Mouse (Mus musculus) cerebellum, adult 11 months (tissue): ENCODE data around the gene Pecr.
A peak's percentile ranks its signal among the peaks of the same experiment; 100 is the strongest.

Experiments
- DNase-seq: peaks from one replicate; pipeline ENCODE4 v3.0.0; 2022

The Pecr gene

GRCm38 (mm10) chr1:72283992-72284485 is at the start of gene Pecr, which contains the start of gene Tmem169:
Pecr (minus strand) TSS chr1:72284314.
Tmem169 (plus strand) TSS chr1:72284369.
- DNase-seq, result peak; percentile 94

GRCm38 (mm10) chr1:72326162-72326821 is 42.2 kb upstream of the Pecr start:
- DNase-seq, result no peak

- no peak for DNase-seq
These were observed 39.1 kb upstream of the Pecr start for GRCm38 (mm10) chr1:72323248-72323647.

- no peak for DNase-seq
These were observed 36.6 kb upstream of the Pecr start for GRCm38 (mm10) chr1:72320759-72321158.

GRCm38 (mm10) chr1:72316901-72317300 is 32.8 kb upstream of the Pecr start:
- no peak for DNase-seq

DNA sequence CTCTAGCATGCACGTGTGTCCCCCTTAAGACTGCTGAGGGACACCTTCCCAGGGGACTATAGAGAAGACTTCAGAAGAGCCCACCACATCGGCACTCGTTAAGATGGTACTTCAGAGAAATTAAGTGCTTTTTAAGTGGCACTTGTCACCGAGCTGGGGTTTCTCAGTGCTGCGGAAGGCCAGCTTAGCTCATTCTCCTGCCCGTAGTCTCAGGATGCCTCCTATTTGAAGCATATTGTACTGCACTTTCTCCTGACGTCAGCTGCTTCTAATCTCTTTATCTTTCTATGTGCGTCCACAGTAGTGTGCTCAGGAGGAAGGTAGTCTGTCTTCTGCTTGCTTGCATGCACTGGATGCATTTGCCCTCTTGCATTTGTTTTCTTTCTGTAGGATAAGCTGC is 32.3 kb upstream of the Pecr start:
- no peak for DNase-seq

DNA sequence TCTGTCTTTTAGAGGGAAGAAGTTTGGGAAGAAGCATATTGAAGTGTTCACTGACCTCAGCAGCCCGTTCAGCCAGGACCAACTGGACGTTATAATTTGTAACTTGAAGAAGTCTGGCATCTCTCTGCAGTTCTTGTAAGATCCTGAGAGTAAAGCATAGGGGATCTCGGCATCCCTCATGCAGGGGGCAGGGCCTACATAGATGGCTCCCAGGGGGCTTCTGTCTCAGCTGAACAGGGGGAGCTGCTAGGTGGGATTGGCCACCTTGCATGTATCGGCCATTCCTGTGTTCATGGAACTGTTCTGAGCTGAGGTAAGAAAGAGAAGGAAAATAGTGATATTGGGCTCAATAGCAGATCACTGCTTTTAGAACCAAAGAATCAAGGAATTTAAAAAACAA is 31.3 kb upstream of the Pecr start:
- DNase-seq, result no peak

DNA sequence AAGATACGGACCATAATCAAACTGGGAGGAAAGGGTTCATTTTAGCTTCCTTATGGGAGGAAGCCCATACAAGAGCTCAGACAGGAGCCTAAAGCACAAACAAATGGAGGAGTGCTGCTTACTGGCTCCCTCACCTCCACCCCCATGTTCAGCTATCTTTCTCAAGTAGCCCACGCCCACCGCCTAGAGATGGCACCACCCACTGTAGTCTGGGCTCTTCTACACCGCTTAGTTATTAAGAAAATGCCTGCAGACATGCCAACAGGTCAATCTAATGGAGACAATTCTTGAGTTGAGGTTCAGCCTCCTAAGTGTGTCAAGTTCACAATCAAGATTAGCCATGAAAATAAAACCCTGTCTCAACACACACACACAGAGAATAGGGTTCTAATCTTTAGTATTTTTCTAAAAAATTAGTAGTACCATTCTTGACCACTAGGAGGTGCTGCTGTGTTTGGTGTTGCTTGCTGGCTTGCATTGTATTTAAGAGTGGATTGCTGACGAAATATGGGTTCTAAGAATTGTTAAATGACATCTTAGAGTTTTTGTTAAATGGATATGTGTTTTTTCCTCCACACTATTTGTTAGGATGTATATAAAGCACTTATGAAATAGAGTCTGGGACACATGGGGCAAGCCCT is 29.4 kb upstream of the Pecr start:
- DNase-seq, result no peak

GRCm38 (mm10) chr1:72312701-72313398 is 28.7 kb upstream of the Pecr start:
- DNase-seq, result no peak

DNA sequence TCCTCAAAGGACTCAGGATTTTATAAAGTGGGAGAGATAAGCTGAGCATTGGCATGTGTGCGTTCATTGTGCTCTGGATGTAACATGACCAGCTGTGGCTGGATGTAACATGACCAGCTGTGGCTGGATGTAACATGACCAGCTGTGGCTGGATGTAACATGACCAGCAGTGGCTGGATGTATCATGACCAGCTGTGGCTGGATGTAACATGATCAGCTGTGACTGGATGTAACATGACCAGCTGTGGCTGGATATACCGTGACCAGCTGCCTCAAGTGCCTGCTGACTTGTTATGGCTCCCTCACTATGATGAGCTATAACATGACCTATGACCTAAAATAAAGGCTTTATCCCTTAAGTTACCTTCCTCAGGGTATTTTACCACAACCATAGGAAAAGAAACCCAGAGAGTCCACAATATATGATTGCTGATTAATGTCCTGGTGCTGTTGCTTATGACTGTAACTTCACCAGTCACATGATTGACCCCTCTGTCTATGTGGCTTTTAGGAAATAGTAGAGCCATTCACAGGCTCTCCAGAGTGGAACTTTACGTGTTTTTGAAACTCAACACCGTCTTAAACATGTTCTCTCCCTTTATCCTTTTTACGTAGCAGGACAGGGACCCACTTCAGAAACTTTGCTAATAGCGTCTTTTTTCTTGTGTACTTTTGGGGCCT is 25.8 kb upstream of the Pecr start:
- no peak for DNase-seq

DNA sequence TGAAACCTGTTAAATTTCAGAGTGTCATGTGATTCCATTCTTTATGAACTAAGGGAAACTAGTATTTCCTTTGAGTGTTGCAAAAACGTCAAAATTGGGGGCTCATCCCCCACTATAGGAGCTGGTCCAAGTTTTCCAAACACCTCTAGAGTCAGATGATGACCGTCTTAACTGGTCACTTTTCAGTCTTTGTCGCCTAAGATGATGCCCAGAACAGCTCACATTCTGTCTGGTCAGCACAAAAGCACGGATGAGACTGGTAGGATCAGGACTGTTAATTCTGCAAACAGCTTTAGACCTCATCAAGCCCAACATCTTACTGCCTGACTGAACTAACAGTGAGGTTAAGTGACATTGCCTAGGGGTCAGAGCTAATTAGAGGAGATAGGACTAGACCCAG is 24.8 kb upstream of the Pecr start:
- no peak for DNase-seq

DNA sequence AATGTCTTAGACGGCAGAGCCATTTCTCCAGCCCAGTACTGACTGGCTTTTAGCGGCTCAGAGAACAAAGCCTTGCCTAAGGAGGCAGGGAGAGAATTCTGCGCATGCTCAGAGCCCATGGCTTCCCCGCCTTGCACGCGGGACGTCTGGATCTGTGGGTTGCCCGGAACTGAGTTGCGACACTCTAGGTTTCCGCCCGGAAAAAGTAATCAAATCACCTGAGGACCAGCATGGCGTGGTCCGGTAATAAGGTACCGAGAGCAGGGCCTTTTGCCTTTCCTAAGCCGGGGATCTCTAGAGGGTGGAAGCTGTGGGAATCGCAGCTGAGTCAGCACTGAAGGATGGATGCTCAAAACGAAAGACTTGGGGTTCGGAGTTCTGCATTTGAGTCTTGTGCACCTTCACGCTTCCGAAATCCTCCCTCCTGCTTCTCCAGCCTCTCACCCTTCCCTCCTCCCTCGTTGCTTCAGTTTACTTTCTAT is 23.2 kb upstream of the Pecr start, which contains the start of gene Xrcc5:
Gene Xrcc5 (plus strand): TSS at position 105 of the 482 bp plus-strand sequence.
- DNase-seq, result peak; percentile 93

- peak; percentile 40 for DNase-seq
These were observed 22.6 kb upstream of the Pecr start for GRCm38 (mm10) chr1:72306679-72307181.

GRCm38 (mm10) chr1:72306241-72306640 is 22.1 kb upstream of the Pecr start:
- no peak for DNase-seq

DNA sequence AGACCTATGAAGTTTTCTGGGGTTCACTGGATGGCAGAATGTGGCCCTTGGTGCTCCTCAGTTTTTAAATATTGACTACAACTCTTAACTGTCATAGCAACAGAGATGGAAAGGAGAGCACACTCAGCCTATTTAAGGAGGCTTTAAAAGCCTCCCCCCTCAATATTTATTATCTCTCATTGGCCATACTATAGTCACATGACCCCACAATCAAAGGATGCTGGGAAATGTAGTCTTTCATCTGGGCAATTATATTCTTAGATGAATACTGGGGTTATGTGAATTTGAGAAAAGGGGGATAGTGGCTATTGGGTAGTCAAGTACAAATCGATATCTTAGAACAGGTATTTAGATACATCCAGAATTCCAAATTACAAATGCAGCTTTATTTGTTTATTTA is 17.7 kb upstream of the Pecr start:
- DNase-seq, result no peak

DNA sequence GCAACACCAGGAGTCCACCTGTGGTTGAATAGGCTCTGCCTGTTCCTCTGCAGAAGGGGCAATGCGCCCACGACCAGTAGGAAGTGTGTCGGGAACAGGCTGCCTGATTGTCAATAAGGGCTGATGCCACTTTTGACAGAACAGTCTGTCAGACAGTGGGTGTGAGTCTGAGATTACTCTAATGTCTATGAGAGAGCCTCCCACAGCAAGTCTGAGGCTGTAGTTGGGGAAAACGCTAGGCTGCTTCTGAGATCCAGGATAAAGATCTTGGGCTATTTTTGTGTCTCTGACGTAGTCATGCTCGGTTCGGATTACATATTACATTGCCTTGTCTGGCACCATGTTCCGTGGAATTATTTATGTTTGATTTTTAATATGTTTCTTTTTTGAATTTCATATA is 11.6 kb upstream of the Pecr start:
- no peak for DNase-seq

GRCm38 (mm10) chr1:72293869-72294663 is 10.0 kb upstream of the Pecr start:
- no peak for DNase-seq

- no peak for DNase-seq
These were observed 7.8 kb upstream of the Pecr start for GRCm38 (mm10) chr1:72291925-72292324.

- DNase-seq, result no peak
These were observed 7.3 kb upstream of the Pecr start for GRCm38 (mm10) chr1:72291421-72291820.

GRCm38 (mm10) chr1:72290896-72291295 is 6.8 kb upstream of the Pecr start:
- no peak for DNase-seq

GRCm38 (mm10) chr1:72288527-72289150 is 4.5 kb upstream of the Pecr start:
- DNase-seq, result no peak

DNA sequence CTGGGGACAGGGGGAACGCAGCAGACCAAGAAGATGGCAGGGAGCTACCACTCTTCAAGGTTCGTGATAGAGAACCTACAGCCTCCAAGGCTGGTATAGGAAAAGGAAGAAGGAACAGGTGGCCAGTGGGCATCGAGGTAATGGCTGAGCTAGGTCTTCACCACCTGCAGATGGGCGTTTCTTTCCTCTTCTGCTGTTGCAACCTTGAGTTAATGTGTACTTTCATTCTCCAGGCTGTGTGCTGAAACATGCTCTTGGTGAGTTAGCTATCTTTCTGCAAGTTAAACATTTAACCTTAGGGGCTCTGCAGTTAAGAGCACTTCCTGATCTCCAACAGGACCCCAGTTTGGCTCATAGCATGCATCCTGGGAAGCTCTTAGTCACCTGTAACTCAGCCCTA is 3.8 kb upstream of the Pecr start:
- no peak for DNase-seq
